Mouse (Mus musculus) gastrocnemius, postnatal 4 days (tissue): ENCODE data around the gene Gm3252. TPM values are rescaled to one million over a fixed set of nuclear protein-coding genes. Genes with fewer than 3 reads are reported as not detected.
"Not testable (repeated sequence)": the region's sequence is repeated elsewhere in the genome, so short reads cannot be mapped to it uniquely, and the experiment has no call there.

Experiments used
- DNase-seq, 2 experiments: peaks; one replicate each; pipeline ENCODE4 v3.0.0; 2021 to 2022; ENCODE audit warnings: low spot score in 2 of 2, mixed read lengths in 2 of 2
- long read RNA-seq, 2 experiments: library from polyadenylated mRNA; stranded (forward); transcript quantifications; one replicate each; pipeline ENCODE4 v2.0.0; 2021
- total RNA-seq, 2 experiments: library from RNA; stranded (reverse); gene quantifications; 2 replicates each; pipeline ENCODE4 v1.2.3; 2021

The Gm3252 gene
- total RNA-seq: under 1 TPM; 0.25 to 0.62 TPM
- long read RNA-seq, experiment 1: 0 reads
- long read RNA-seq, experiment 2, partial matches to known transcripts: 0 of 2 reads
- long read RNA-seq, experiment 2, other reads (novel, unspliced or antisense): 2 of 2 reads

DNA sequence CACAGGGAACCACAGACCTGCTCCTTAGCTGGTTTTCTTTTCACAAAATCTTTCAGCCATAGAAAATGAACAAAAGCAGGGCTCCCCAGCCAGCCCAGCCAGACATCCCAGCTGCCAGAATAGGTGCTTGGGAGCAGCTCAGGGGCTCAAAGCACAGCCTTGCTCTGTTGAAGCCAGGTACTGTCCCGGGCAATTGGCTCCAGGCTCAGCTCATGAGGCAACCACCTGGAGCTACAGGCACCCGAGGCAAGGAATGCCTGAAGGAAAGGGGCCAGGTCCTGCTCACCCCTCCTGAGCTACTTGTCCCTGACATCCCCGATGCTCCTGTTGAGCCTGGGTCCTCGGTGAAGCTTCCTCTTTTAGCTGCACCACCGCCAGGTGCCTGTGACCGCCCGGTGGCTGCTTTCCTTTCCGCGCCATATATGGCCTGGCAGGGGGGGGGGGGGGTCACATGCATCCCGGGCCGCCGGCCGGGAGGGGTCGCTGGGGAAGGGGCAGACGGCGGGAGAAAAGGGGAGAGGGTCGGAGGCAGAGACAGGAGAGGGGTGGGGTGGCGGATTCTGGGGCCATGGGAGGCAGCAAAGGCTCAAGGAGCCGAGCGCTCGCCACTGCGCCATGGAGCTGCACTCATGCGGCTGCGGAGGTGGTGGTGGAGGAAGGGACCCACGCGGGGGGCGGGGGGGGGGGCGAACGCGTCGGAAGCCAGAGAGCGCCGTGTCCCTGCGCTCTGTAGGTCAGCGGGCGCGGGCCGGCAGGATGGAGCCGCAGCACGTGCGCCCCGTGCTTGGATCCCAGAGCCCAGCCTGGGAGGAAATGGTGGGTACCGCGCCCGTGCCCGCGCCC lies at the start of gene Gm3252:
Gene Gm3252 (plus strand): TSS at position 738 of the 843 bp plus-strand sequence.
- not testable (repeated sequence) for DNase-seq

DNA sequence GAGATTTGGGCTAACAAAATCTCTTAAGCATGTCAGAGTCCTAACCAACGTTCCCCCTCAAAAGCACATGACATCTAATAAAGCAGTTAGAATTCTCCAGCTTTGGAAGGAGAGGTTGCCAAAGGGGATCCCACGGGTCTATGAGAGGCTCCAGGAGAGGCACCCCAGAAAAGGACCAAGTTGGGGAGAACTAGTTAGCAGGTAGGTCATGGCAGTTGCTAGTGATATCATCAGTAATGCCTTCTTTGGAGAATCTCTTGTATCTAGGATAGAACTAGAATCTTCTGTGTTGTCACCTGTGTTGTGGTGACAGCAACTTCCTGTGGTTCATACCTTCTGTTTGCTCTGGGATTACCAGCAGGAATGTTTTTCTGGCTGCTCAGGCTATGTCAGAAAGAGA lies 17.6 kb upstream of the Gm3252 start, which contains the start of gene Gm7876:
Gene Gm7876 (plus strand): TSS at position 301 of the 400 bp plus-strand sequence.
- not testable (repeated sequence) for DNase-seq

DNA sequence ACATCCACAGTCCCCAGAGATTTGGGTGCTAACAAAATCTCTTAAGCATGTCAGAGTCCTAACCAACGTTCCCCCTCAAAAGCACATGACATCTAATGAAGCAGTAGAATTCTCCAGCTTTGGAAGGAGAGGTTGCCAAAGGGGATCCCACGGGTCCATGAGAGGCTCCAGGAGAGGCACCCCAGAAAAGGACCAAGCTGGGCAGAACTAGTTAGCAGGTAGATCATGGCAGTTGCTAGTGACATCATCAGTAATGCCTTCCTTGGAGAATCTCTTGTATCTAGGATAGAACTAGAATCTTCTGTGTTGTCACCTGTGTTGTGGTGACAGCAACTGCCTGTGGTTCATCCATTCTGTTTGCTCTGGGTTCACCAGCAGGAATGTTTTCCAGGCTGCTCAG lies 49.5 kb downstream of the Gm3252 start, which contains the start of gene Gm9602:
Gene Gm9602 (plus strand): TSS at position 301 of the 400 bp plus-strand sequence.
- not testable (repeated sequence) for DNase-seq

Other genes with a start within 250 kb of the Gm3252 start
- under 1 TPM in 1 of 2 experiments, not detected in 1; 0.37 TPM for gene Gm3182, start 245.0 kb upstream of the Gm3252 start, total RNA-seq
- gene Gm3047, start 171.4 kb upstream of the Gm3252 start, total RNA-seq: not detected
- not detected for gene Gm8159, start 94.4 kb upstream of the Gm3252 start, total RNA-seq
- not detected for gene Gm3239, start 62.6 kb upstream of the Gm3252 start, total RNA-seq
- not detected for gene Gm7876, start 17.5 kb upstream of the Gm3252 start, total RNA-seq
- not detected for gene Gm9602, start 49.6 kb downstream of the Gm3252 start, total RNA-seq
- gene Gm3269, start 111.3 kb downstream of the Gm3252 start, total RNA-seq: not detected
- 1 to 10 TPM; 6.1 to 8.6 TPM for gene Gm3264, start 128.8 kb downstream of the Gm3252 start, total RNA-seq
- gene Gm3278, start 165.6 kb downstream of the Gm3252 start, total RNA-seq: not detected